Mouse (Mus musculus) layer of hippocampus, adult 18-20 months (tissue): ENCODE measurements at regions not wholly inside any gene's neighbourhood (a gene's known extent, or its start where the extent isn't known, plus 50 kb on each side); places are given as distances from the start of the nearest gene placed in this dataset.

Experiments
- DNase-seq, 2 experiments: peaks; one replicate each; pipeline ENCODE4 v3.0.0; 2022; ENCODE audit warnings: low spot score in 2 of 2

GRCm38 (mm10) chr2:124718985-124719384 lies 348.9 kb upstream of the Slc24a5 start:
- DNase-seq: no peak

- DNase-seq: no peak
Observed at GRCm38 (mm10) chr2:124719820-124720478, 348.0 kb upstream of the Slc24a5 start.

- DNase-seq: peak; percentile 29 to 60
Observed at GRCm38 (mm10) chr2:124720593-124721445, 347.1 kb upstream of the Slc24a5 start.

GRCm38 (mm10) chr2:124724171-124724570 lies 343.8 kb upstream of the Slc24a5 start:
- no peak for DNase-seq

GRCm38 (mm10) chr2:124724827-124725480 lies 343.0 kb upstream of the Slc24a5 start:
- DNase-seq: no peak

- DNase-seq: peak; percentile 18 to 51
Observed at GRCm38 (mm10) chr2:124727979-124728378, 339.9 kb upstream of the Slc24a5 start.

GRCm38 (mm10) chr2:124732593-124732992 lies 335.3 kb upstream of the Slc24a5 start:
- DNase-seq: no peak

- no peak for DNase-seq
Observed at GRCm38 (mm10) chr2:124740848-124741247, 327.1 kb upstream of the Slc24a5 start.

- no peak for DNase-seq
Observed at GRCm38 (mm10) chr2:124742964-124743363, 325.0 kb upstream of the Slc24a5 start.

GRCm38 (mm10) chr2:124745045-124745444 lies 322.9 kb upstream of the Slc24a5 start:
- no peak for DNase-seq

- DNase-seq: no peak
Observed at GRCm38 (mm10) chr2:124747119-124747518, 320.8 kb upstream of the Slc24a5 start.

- DNase-seq: peak in 1 of 2 experiments; percentile 37
Observed at GRCm38 (mm10) chr2:124747627-124748026, 320.3 kb upstream of the Slc24a5 start.

- no peak for DNase-seq
Observed at GRCm38 (mm10) chr2:124751832-124752231, 316.1 kb upstream of the Slc24a5 start.

- no peak for DNase-seq
Observed at GRCm38 (mm10) chr2:124753717-124754116, 314.2 kb upstream of the Slc24a5 start.

- no peak for DNase-seq
Observed at GRCm38 (mm10) chr2:124755244-124755643, 312.7 kb upstream of the Slc24a5 start.

GRCm38 (mm10) chr2:124758992-124759391 lies 308.9 kb upstream of the Slc24a5 start:
- DNase-seq: no peak

GRCm38 (mm10) chr2:124763650-124764049 lies 304.3 kb upstream of the Slc24a5 start:
- DNase-seq: no peak

- DNase-seq: no peak
Observed at GRCm38 (mm10) chr2:124764186-124764910, 303.6 kb upstream of the Slc24a5 start.

- DNase-seq: no peak
Observed at GRCm38 (mm10) chr2:124769267-124769967, 298.5 kb upstream of the Slc24a5 start.

- no peak for DNase-seq
Observed at GRCm38 (mm10) chr2:124770028-124770427, 297.9 kb upstream of the Slc24a5 start.
